Mouse (Mus musculus) large intestine, adult 2 months (tissue): ENCODE results near the gene Zswim3. TPM values are rescaled to one million over a fixed set of nuclear protein-coding genes. Genes with fewer than 3 reads are reported as not detected.

ENCODE experiments used
- DNase-seq: peaks from one replicate; pipeline ENCODE4 v3.0.0-alpha.2; 2012; ENCODE audit warnings: low read depth, low spot score
- WGBS: fragments of 180-500 bp; shearing (Covaris S2); methylation state at CpG from one replicate; pipeline ENCODE4 v1.1.7; 2018; 5-methylcytosine and 5-hydroxymethylcytosine counted together
- polyA plus RNA-seq: library from polyadenylated mRNA; depleted of rRNA; stranded (reverse); fragments of >200 nt; gene quantifications from 2 replicates; pipeline ENCODE4 v1.2.3, GENCODE M21; 2012; rRNA removed

The Zswim3 gene
- polyA plus RNA-seq, 1 experiment: 4.0 TPM

DNA sequence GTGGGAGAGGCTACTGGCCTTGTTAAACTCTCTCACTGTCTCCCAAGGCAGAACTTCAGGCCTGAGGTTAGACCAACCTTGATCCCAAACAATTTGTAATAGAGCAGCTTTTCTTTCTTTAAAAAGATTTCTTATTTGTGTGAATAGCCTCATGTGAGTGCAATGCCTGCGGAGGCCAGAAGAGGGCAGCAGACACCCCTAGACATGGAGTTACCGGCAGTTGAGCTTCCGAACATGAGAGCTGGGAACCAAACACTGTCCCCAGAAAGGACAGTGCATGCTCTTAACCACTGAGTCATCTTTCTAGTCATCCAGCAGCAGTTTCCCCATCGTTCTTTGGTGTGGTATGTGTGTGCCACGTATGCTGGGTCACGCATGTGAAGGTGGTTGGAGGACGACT lies 62.7 kb downstream of the Zswim3 start:
- 96% methylated on average over 7 of the region's 7 CpGs for WGBS
- DNase-seq: no peak

- 67% methylated on average over 7 of the region's 7 CpGs for WGBS
Measured at GRCm38 (mm10) chr2:164868491-164868890, 63.6 kb downstream of the Zswim3 start.

More at GRCm38 (mm10) chr2:164868491-164868890, 63.6 kb downstream of the Zswim3 start:
- no peak for DNase-seq

Other genes starting within 250 kb of the Zswim3 start
- gene Wfdc2, start 242.7 kb upstream of the Zswim3 start, polyA plus RNA-seq: 1.4 and 3.5 TPM in 2 replicates
- gene Spint3, start 231.6 kb upstream of the Zswim3 start, polyA plus RNA-seq: not detected in 2 replicates
- 0.29 TPM in 1 of 2 replicates, not detected in the other for gene Wfdc6a, start 219.7 kb upstream of the Zswim3 start, polyA plus RNA-seq
- not detected in 2 replicates for gene Eppin, start 211.5 kb upstream of the Zswim3 start, polyA plus RNA-seq
- not detected in 2 replicates for gene Wfdc6b, start 191.6 kb upstream of the Zswim3 start, polyA plus RNA-seq
- gene Wfdc8, start 191.5 kb upstream of the Zswim3 start, polyA plus RNA-seq: 0.05 TPM in 1 of 2 replicates, not detected in the other
- gene Wfdc16, start 166.3 kb upstream of the Zswim3 start, polyA plus RNA-seq: 0.14 TPM in 1 of 2 replicates, not detected in the other
- gene Wfdc10, start 149.1 kb upstream of the Zswim3 start, polyA plus RNA-seq: 0.73 TPM in 1 of 2 replicates, not detected in the other
- not detected in 2 replicates for gene Wfdc9, start 148.5 kb upstream of the Zswim3 start, polyA plus RNA-seq
- not detected in 2 replicates for gene Wfdc11, start 131.0 kb upstream of the Zswim3 start, polyA plus RNA-seq
- gene Wfdc13, start 120.0 kb upstream of the Zswim3 start, polyA plus RNA-seq: 0.10 and 0.32 TPM in 2 replicates
- not detected in 2 replicates for gene Spint4, start 106.6 kb upstream of the Zswim3 start, polyA plus RNA-seq
- gene Spint5, start 89.8 kb upstream of the Zswim3 start, polyA plus RNA-seq: not detected in 2 replicates
- gene Wfdc3, start 59.2 kb upstream of the Zswim3 start, polyA plus RNA-seq: 0.19 and 0.22 TPM in 2 replicates
- 17.3 and 27.6 TPM in 2 replicates for gene Dnttip1, start 59.1 kb upstream of the Zswim3 start, polyA plus RNA-seq
- gene Ube2c, start 35.2 kb upstream of the Zswim3 start, polyA plus RNA-seq: 154 and 183 TPM in 2 replicates
- 2.2 TPM in 1 of 2 replicates, not detected in the other for gene Tnnc2, start 25.1 kb upstream of the Zswim3 start, polyA plus RNA-seq
- 9.1 and 9.9 TPM in 2 replicates for gene Snx21, start 19.3 kb upstream of the Zswim3 start, polyA plus RNA-seq
- gene Acot8, start 216 bp upstream of the Zswim3 start, polyA plus RNA-seq: 63.0 and 82.8 TPM in 2 replicates
- gene Zswim1, start 17.6 kb downstream of the Zswim3 start, polyA plus RNA-seq: 8.1 and 8.3 TPM in 2 replicates
- gene Spata25, start 23.4 kb downstream of the Zswim3 start, polyA plus RNA-seq: not detected in 2 replicates
- 195 and 290 TPM in 2 replicates for gene Ctsa, start 27.8 kb downstream of the Zswim3 start, polyA plus RNA-seq
- 3.3 and 3.5 TPM in 2 replicates for gene Neurl2, start 28.4 kb downstream of the Zswim3 start, polyA plus RNA-seq
- 35.7 and 46.7 TPM in 2 replicates for gene Pltp, start 52.6 kb downstream of the Zswim3 start, polyA plus RNA-seq
- gene Pcif1, start 74.2 kb downstream of the Zswim3 start, polyA plus RNA-seq: 30.8 and 34.3 TPM in 2 replicates
- gene Zfp335, start 106.7 kb downstream of the Zswim3 start, polyA plus RNA-seq: 18.5 and 26.1 TPM in 2 replicates
- 6.9 and 21.8 TPM in 2 replicates for gene Mmp9, start 135.7 kb downstream of the Zswim3 start, polyA plus RNA-seq
- gene Slc12a5, start 155.7 kb downstream of the Zswim3 start, polyA plus RNA-seq: 0.50 and 0.95 TPM in 2 replicates
- 18.1 and 22.0 TPM in 2 replicates for gene Ncoa5, start 229.8 kb downstream of the Zswim3 start, polyA plus RNA-seq